Mouse (Mus musculus): Measurements from ENCODE around the gene Lrcol1. TPM values are rescaled to one million over a fixed set of nuclear protein-coding genes. Genes with fewer than 3 reads are reported as not detected.

The Lrcol1 gene
- polyA plus RNA-seq (2017; shearing (Covaris generic)), result not detected

DNA sequence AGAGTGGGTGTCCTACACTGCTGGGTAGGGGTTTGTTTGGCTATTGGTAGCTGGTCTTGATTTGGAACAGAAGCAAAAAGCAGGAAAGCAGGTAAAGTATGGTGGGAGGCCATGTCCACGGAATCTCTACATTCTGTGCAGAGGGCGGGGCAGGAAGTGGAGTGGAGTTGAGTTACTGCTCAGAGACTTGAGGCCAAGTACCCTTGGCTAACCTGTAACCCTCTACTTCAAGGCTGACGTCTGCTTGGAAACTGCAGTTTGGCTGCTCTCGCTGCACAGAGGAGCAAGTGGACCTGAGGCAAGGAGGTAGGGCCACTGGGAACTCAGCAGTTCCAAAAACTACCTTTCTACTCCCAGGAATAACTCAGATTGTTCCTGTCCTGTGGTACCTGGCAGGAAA is at the start of gene Lrcol1:
Gene Lrcol1, plus strand, starts transcription at position 207 of the 400 bp plus-strand sequence.

DNA sequence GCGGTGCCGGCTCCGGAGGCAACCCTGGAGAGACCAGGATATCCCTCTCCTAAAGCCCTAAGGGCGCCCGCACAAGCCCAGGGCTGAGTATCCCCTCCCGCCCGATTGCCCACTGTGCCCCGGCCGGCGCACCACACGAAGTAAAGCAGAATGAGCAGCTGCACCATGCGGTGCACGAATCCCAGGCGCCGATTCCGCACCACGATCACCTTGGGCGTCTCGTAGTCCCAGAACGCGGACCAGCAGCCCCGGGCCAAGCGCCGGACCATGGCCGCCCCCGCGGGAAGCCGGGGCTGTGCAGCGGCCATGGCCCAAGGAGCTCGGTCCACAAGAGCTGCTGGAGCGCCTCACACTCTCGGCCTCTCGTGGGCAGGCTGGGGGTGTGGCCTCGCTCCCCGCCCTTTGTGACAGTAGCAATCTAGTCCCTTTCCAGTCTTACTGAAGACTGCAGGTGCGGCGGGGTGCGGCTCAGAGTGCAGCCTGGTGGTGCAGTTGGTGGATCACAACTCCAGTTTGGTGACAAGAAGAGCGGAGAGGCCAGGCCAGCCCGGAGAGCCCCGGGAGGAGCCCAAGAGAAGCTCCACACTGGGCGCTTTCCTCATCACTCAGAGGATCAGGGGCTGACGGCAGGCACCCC is 1.8 kb upstream of the Lrcol1 start, which contains the start of gene P2rx2:
Gene P2rx2, minus strand, starts transcription at position 565 of the 637 bp plus-strand sequence.

Other genes starting within 250 kb of the Lrcol1 start
- 3.2 TPM for gene Plcxd1, start 244.8 kb upstream of the Lrcol1 start, polyA plus RNA-seq (2017; shearing (Covaris generic))
- gene Gtpbp6, start 236.5 kb upstream of the Lrcol1 start, polyA plus RNA-seq (2017; shearing (Covaris generic)), result 40.2 TPM
- 1.5 TPM for gene Zfp605, start 234.6 kb upstream of the Lrcol1 start, polyA plus RNA-seq (2017; shearing (Covaris generic))
- gene Chfr, start 208.9 kb upstream of the Lrcol1 start, polyA plus RNA-seq (2017; shearing (Covaris generic)), result 45.5 TPM
- gene Golga3, start 168.0 kb upstream of the Lrcol1 start, polyA plus RNA-seq (2017; shearing (Covaris generic)), result 23.9 TPM
- gene Ankle2, start 113.7 kb upstream of the Lrcol1 start, polyA plus RNA-seq (2017; shearing (Covaris generic)), result 36.7 TPM
- gene Pgam5, start 74.8 kb upstream of the Lrcol1 start, polyA plus RNA-seq (2017; shearing (Covaris generic)), result 55.0 TPM
- 0.88 TPM for gene Pxmp2, start 58.5 kb upstream of the Lrcol1 start, polyA plus RNA-seq (2017; shearing (Covaris generic))
- gene Pole, start 58.4 kb upstream of the Lrcol1 start, polyA plus RNA-seq (2017; shearing (Covaris generic)), result 3.6 TPM
- gene P2rx2, start 1.5 kb upstream of the Lrcol1 start, polyA plus RNA-seq (2017; shearing (Covaris generic)), result not detected
- 67.8 TPM for gene Fbrsl1, start 103.8 kb downstream of the Lrcol1 start, polyA plus RNA-seq (2017; shearing (Covaris generic))
- gene Galnt9, start 199.6 kb downstream of the Lrcol1 start, polyA plus RNA-seq (2017; shearing (Covaris generic)), result 25.4 TPM